ENCODE assay signal across 24 mouse cellular contexts in genomic region chr7:116491113-116491512, GRCm38 (mm10). TPM values are rescaled to one million over a fixed set of nuclear protein-coding genes. Genes with fewer than 3 reads are reported as not detected.
DNase-seq lines count a peak whose midpoint lies in the region.
"Had no signal": no experiment of that assay in that cellular context is flagged by ENCODE, and none has a peak within 500 bp of the region (broad histone marks: within the 10 kb centered on the region; RNA-seq: fewer than 3 reads in every experiment).

No protein-coding gene starts in this region.

- no peaks in the 10 kb centered on the region for H3K79me2 ChIP-seq in macrophage (ENCODE audit: inconsistent target)

- WGBS in macrophage (ENCODE audit: missing documents) = 66% methylated on average over 4 of the region's 4 CpGs

- peak; percentile 6 for DNase-seq in thymus, postnatal 14 days
- DNase-seq in thymus, adult 18-20 months = no peak
- DNase-seq in NIH3T3 (ENCODE audit: low read depth) = peak; percentile 62
- DNase-seq in urinary bladder, postnatal 36 days (ENCODE audit: low spot score in 2 of 2) = no peak
- DNase-seq in heart, postnatal 4 days = no peak
- no peak for DNase-seq in left cerebral cortex, postnatal 36 days (ENCODE audit: low spot score in 2 of 2)
- DNase-seq: cerebellum, postnatal 10 days; embryo, embryonic 11 days; forebrain, postnatal 0 days; heart, postnatal 14 days; kidney, postnatal 4 days; layer of hippocampus, adult 9-11 months; lung, postnatal 4 days; thymus, adult 2 months had no signal

- H3K27ac ChIP-seq in macrophage = 0 out of 2 replicates have a peak overlapping the region, but pooled peaks have one; percentile 28
- H3K27ac ChIP-seq: embryonic facial prominence, embryonic 15.5 days; forebrain, embryonic 10.5 days; hindbrain, embryonic 14.5 days; limb, embryonic 13.5 days; liver, embryonic 14.5 days; lung, embryonic 15.5 days; midbrain, embryonic 12.5 days had no signal

- no peaks in the 10 kb centered on the region for H3K36me3 ChIP-seq in macrophage (ENCODE audit: inconsistent target)
- H3K36me3 ChIP-seq: embryonic facial prominence, embryonic 15.5 days; forebrain, embryonic 10.5 days; G1E; heart, embryonic 12.5 days; limb, embryonic 13.5 days; lung, embryonic 15.5 days; midbrain, embryonic 12.5 days had no signal

- no peak overlapping the region for H3K4me3 ChIP-seq in macrophage (ENCODE audit: inconsistent target)
- H3K4me3 ChIP-seq: embryonic facial prominence, embryonic 15.5 days; forebrain, embryonic 10.5 days; heart, embryonic 12.5 days; limb, embryonic 13.5 days; lung, embryonic 15.5 days; midbrain, embryonic 12.5 days had no signal

- intact Hi-C loops in left cerebral cortex, postnatal 36 days (cut with DNase I) = no loop called here

RNA-seq across cellular contexts. Expression of gene Nucb2, which starts 13.1 kb away (rescaled TPM):
- 10 to 100 TPM in 18 of 26 experiments, 1 to 10 TPM in 8; 1.5 to 29.3 (median 14.1) TPM for total RNA-seq in macrophage (2018; cell fraction: chromatin; rRNA removed)
- total RNA-seq in macrophage (2018; cell fraction: cytosol; rRNA removed) = 10 to 100 TPM; 23.6 to 41.0 (median 33.7) TPM
- 10 to 100 TPM in 25 of 26 experiments, 1 to 10 TPM in 1; 9.0 to 48.3 (median 27.3) TPM for total RNA-seq in macrophage (2018; cell fraction: nucleus; rRNA removed)
- polyA plus RNA-seq in macrophage (2018) = 42.3 to 121 TPM (median 46.5 TPM) in 3 replicates
- 10 to 100 TPM; 13.3 to 14.0 TPM for total RNA-seq in heart, postnatal 4 days (2021)
- total RNA-seq in left cerebral cortex, postnatal 36 days (2021) = 10 to 100 TPM; 23.0 to 23.5 TPM

RNA-seq across cellular contexts. Expression of gene Pik3c2a, which starts 47.9 kb away (rescaled TPM):
- total RNA-seq in macrophage (2018; cell fraction: chromatin; rRNA removed) = 100 to 1,000 TPM in 22 of 26 experiments, 10 to 100 TPM in 4; 72.7 to 206 (median 140) TPM
- total RNA-seq in macrophage (2018; cell fraction: cytosol; rRNA removed) = 10 to 100 TPM; 15.9 to 40.1 (median 25.7) TPM
- 100 to 1,000 TPM in 7 of 26 experiments, 10 to 100 TPM in 19; 56.0 to 141 (median 72.0) TPM for total RNA-seq in macrophage (2018; cell fraction: nucleus; rRNA removed)
- polyA plus RNA-seq in macrophage (2018) = 22.0 to 27.0 TPM (median 25.2 TPM) in 3 replicates
- total RNA-seq in heart, postnatal 4 days (2021) = 10 to 100 TPM; 25.2 to 26.0 TPM
- total RNA-seq in left cerebral cortex, postnatal 36 days (2021) = 10 to 100 TPM; 22.8 to 28.7 TPM

Comparison
In these comparisons a context has a peak if more than half of its experiments do, and no peak if none do; other contexts are left out.
1. DNase-seq: peak in thymus, postnatal 14 days (single experiment) and NIH3T3 (single experiment); none in thymus, adult 18-20 months (0 of 2), urinary bladder, postnatal 36 days (0 of 2), heart, postnatal 4 days (single experiment) and left cerebral cortex, postnatal 36 days (0 of 2).